Mouse (Mus musculus): Measurements from ENCODE around the gene Abhd6.
"Not testable (repeated sequence)": the region's sequence is repeated elsewhere in the genome, so short reads cannot be mapped to it uniquely, and the experiment has no call there.

The Abhd6 gene

DNA sequence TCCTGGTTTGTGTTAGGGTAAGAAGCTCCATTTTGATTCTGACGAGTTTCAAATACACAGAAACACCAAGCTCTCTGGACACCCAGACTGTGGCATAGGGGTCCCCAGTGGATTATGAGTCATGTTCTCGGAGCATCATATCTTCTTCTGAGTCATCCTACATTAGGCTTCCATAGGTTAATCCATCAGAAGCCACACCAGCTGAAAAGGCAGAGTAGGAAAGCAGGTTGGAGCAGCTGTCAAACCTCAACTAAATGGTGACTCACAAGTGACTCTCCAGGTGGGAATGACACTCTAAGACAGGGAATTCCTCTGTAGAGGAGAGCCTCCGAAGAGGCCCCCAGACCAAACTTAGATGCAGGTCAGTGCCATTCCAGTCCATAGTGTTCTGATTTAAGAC lies 3.7 kb upstream of the Abhd6 start:
- DNase-seq (ENCODE audit: low spot score in 2 of 2), result no peak

DNA sequence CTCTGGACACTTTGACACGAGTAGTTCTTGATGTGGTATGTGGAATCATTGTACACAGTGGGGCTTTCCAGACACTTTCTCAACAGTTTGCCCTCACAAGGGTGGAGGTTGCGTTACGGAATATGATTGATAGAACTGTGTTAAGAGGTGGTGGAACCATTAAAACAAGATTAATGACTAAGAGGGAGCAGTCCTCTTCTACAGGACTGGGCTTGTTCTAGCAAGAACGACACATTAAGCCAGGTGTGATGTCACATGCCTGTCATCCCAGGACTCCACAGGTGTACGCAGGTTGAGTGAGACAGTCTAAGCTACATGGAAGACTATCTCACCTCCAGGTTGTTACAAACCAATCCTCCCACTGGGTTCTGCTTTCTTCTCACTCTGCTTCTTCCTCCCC lies 3.3 kb upstream of the Abhd6 start:
- DNase-seq (ENCODE audit: low spot score in 2 of 2), result no peak

DNA sequence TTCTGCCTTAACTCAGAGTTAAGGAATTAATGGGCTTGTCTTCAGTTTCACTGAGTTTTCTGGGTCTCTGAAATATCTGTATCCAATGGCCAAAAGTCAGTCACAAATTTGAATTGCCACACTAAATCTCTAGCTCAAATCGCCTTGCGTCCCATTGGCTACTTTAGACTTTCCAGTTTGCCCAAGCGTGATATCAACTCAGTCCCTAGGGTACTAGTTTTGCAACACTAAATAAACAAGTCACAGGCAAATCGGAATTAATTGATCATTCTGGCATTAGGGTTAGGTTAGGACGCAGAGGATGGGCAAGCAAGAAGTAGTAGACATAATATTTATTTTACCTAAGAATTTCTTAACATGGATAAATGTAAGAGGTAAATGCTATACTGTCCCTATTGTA lies 2.5 kb upstream of the Abhd6 start:
- DNase-seq (ENCODE audit: low spot score in 2 of 2), result no peak

DNA sequence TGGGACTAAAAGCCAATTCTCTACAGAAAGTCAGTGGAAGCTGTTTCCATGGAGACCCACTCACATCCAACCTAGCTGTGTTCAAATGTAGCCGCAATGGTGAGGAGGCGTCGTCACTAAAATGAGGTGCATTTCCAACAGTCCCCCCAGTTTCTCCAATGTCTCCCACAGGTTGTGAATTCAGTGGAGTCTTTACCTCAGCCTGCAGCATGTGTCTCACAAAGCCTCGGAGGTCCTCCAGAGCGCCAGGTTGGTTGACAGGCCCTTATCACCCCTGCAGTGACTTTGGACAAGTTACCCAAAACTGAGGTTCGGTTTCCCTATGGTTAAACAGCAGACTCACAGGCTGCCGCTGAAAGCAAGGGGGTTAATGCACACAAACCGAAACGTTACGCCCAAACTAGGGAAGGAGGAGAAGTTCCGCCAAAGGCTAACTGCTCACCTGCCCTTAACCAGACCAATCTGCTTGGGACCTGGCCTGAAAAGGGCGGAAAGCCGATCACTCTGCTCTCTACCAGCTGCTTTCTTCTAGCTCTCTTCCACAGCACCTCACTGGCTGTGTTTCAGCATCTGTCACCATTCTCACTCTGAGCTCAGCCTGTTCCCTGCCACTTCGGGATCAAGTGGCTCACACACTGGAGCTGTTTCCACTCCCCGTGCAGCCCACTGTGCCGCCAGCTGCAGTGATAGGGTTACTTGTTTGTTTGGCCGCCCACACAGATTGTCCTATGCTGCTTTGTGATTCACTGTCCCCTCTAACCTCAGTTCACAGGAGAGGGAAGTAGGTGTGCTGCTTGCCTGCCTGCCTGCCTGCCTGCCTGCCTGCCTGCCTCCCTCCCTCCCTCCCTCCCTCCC lies 1.6 kb upstream of the Abhd6 start:
- no peak for DNase-seq (ENCODE audit: low spot score in 2 of 2)

DNA sequence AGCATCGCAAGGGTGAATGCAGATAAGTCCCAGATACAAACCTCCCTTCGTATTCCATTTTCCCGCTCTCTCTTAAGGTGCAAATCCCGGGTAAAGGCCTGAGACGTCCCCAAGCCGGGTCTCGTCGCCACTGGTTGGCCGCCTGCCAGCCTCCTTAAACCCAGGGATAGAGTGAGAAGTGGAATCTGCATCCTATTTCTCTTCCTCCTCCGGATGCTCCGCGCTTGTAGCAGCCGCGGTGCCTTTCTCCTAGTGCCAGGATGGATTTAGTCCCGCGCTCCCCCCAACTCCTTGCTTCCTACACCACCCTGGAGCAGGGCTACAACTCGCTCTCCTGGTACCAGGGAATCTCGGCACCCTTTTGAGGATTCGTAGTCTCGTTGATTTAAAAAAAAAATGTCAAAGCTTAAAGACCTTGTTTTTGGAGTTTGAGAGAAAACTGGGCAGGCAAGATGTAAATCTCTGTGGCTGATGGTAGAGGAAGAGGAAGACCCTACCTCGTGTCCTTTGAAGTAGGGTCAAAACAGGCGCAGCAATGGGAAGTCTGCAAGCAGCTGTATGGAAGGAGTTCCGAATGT lies 480 bp downstream of the Abhd6 start:
- no peak for DNase-seq (ENCODE audit: low spot score in 2 of 2)

DNA sequence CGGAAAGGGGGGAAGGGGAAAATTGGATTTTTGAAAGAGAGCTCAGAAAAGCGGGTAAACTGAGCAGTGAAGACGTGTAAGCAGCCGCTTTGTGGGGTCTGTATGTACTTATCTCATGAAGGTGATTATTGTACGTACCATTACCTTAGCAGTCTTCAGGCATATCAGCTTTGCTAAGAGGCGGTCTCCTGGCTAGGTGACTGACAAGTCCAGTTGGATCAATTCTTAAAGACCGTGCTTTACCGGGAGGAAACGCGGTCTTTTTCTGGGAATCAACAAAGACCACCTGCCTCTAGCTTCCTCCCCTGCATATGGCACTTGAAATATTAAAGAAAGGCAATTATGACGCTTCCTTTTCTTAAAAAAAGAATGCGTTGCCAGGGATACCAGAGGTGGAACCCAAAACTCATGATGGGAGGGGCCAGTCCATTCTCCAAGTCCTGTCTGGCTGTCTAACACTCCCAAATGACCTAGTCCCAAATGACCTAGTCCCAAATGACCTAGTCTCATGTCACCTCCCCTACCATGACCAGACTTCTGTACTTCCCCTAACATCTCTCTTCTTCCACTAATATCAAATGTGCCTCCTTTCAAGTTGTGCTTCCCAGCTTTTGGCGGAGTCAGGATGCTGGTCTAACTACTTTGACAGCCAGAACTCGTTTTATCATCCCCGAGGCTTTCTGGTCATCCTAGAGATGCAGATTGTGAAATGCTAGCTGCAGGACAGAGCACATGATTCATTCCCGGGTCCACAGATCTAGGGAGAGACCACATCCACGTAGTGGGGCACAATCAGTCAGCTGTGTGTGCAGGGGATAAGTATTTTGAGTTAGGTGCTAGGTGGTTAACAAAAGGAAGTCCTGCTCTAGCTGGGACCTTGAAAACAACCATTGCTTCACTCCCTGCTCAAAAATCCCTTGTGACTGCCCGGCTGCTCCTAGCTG lies 1.3 kb downstream of the Abhd6 start:
- DNase-seq (ENCODE audit: low spot score in 2 of 2), result no peak

DNA sequence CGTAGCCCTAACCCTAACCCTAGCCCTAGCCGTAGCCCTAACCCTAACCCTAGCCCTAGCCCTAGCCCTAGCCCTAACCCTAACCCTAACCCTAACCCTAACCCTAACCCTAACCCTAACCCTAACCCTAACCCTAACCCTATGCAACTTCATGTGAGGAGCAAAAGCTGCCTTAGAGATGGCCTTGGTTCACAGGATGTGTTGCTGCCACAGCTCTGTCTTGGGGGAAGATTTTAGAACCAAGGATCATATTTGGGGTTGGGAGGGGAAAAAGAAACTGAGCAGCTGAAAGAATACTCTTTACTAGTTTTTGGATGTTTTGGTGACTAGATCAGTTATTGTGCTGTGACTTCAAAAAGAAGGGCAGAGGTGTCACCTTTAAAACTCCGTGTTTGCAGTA lies 3.4 kb downstream of the Abhd6 start:
- DNase-seq (ENCODE audit: low spot score in 2 of 2), result not testable (repeated sequence)

DNA sequence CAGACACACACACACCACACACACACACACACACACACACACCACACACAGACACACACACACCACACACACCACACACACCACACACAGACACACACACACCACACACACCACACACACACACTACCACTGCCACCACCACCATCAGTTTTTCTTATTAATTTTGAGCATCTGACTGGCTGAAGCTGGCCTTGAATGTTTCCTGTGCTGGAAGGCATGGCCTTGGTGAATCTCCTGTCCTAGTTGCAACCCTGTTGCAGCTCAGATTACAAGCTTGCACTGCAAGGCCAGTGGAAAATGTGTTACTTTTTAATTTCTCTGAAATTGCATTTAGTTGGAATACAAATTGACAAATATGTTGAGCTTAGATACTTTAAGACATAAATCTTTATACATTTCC lies 4.4 kb downstream of the Abhd6 start:
- no peak for DNase-seq (ENCODE audit: low spot score in 2 of 2)

DNA sequence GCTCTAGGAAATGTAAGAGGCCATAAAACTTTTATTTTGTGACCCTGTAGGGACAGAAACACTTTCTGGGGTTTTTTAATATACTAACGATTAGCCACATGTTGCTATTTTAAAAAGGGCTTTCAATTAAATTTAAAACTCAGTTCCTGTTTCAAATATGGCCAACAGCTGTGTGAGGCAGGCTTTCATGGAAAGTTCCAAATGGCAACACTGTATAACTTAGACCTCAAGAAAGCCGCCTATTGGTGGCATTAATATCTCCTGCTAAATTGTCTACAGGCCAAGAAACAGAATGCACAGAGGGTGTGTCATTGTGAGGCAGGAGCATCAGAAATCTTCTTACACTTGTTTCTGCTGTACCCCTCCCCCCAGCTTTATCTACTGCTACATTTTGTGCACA lies 4.8 kb downstream of the Abhd6 start:
- no peak for DNase-seq (ENCODE audit: low spot score in 2 of 2)

DNA sequence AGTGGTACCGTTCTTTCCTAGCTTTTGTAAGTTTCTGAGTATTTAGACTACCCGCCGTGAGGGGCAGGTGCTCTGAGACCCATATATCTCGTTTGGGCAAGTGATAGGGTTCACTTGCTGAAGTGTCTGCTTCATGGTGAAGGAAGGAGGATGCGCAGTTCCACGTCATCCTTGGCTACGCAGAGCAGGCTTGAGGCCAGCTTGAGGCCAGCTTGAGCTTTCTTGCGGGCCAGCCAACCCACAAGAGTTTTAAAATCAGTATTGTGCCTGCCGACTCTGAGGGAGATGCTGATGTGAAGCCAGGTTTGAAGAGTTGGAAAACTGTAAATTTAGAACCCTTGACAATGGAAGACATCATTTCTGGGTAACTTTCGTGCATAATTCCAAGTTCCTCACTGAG lies 5.2 kb downstream of the Abhd6 start:
- no peak for DNase-seq (ENCODE audit: low spot score in 2 of 2)

DNA sequence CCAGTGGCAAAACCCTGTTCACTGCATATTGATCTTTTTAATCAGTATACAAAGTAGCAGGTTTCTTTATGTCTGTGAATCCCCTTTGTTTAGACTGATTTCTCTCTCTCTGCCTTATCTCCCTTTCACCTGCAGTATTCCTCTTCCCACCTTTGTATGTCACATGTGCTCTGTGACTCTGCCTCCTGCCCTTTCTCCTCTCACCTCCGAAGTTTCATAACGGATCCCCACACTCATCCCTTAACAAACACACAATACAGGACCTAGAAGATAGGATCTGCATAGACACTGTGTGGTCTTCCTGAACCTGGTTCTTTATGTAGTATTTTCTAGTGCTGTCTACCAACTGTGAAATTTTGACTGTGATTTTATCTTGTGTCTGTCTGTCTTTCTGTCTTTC lies 8.6 kb downstream of the Abhd6 start:
- no peak for DNase-seq (ENCODE audit: low spot score in 2 of 2)

DNA sequence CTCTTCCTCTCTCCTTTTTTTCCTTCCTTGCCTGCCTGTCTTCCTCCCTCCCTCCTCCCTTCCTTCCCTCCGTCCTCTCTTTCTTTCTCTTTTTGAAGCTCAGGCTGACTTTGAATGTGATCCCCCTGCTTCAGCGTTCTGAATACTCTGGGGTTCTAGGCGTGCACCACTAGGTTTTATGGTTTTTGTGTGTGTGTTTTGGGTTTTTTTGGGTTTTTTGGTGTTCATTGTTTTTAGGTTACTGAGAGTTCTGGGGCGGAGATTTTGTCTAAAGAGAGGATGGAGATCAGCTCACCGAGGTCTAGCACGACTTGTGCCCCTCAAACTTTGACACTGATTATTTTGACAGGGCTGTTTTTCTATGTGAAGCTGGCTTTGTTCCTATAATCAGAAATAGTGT lies 9.2 kb downstream of the Abhd6 start:
- DNase-seq (ENCODE audit: low spot score in 2 of 2), result no peak

DNA sequence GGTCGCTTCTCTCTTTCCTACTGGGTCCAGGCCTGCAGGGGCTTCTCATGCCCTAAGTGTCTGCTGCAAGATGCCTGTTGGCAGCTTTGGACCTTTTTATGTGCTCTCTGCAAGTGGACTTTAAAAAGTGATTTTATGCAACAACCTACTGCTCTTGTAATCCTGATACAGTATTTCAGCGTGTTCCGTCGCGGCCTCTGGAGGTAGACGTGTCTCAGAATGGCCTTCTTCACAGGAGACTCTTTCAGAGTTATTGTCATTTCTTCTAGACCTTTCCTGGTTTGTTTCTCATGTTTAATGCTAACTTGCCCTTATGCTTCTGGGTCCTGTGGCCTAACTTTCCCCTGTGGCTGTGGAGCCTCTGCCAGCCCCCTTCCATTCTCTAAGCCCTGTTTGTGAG lies 13.1 kb downstream of the Abhd6 start:
- DNase-seq (ENCODE audit: low spot score in 2 of 2), result no peak

DNA sequence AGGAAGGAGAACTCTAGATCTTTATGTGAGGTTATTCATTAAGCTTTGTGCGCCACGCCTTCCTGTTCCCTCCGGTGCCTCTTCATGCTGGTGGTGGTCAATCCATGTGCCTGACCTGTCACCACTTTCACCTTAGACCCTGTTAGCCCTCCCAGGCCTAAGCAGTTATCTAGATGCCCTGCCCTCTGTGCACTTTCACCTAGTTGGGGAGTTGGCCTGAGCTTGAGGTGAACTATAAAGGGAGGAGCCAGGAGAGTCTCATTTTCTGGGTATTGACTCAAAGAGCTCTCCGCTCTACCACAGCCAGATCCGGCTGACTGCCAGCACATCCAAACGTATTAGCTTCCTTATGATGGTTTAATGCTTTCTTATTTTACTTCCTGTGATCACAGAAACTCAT lies 13.6 kb downstream of the Abhd6 start:
- DNase-seq (ENCODE audit: low spot score in 2 of 2), result no peak

DNA sequence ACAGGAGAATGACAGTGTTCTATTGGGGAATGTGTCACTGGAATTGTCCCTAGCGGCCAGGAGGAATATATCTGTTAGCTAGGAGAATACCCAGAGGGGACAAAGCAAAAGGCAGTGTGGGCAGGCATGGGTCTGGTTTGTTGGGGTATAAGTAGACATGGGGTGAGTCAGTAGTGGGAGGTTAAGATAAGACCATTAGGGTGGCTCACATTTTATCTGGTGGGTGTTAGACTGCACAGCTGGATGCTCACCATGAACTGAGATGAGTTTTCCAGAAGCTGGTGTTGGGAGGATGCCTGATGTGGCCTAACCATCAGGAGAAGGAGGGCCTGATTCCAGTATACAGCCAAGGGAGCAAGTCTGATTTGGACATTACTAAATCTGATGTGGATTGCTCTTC lies 14.2 kb downstream of the Abhd6 start:
- DNase-seq (ENCODE audit: low spot score in 2 of 2), result no peak

DNA sequence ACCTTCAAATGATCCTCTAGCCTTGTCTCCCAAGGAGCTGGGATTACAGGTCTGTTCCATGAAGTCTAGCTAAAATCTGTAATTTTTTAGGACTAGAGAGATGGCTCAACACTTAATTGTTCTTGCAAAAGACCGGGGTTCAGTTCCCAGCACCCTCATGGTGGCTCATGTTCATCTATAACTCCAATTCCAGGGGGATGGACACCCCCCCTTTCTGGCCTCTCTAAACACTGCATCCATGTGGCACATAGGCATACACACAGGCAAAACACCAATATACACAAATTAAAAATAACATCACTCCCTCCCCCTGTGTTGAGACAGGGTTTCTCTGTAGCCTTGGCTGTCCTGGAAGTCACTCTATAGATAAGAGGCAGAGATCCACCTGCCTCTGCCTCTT lies 17.3 kb downstream of the Abhd6 start:
- DNase-seq (ENCODE audit: low spot score in 2 of 2), result no peak

DNA sequence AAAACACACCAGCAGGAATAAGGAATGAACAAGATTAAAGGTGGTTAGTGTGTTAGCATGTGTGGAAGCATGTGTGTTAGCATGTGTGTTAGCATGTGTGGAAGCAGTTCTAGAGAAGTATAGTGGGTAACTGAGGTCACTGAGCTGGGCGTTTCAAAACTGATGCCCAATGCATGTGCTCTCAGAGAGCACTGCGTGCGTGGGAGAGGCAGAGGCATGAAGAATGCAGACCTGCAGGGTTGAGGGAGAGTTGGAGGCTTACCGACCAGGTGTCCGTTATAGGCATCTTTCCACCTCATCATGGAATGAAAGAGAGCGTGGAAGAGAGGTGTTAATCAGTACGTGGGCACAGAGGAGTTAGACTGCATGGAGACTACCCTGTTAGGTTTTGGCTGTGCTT lies 17.8 kb downstream of the Abhd6 start:
- DNase-seq (ENCODE audit: low spot score in 2 of 2), result no peak

DNA sequence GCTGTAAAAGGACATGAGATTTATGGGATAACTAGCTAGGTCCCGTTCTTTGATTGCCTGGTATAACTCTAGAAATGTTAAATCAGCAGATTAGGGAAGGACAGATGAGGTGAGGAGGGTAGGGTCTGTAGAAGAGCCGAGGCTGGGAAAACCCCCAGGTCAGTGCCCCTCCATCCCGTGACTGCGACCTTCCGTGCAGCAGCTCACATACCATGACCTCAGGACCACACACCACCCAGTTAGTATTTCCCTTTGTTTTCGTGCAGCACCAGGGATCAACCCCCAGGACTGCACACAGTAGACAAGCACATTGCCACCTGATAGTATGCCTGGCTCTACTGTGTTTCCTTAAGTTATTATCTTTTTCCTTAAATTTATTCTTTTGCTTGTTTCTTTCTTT lies 21.8 kb downstream of the Abhd6 start:
- DNase-seq (ENCODE audit: low spot score in 2 of 2), result no peak

DNA sequence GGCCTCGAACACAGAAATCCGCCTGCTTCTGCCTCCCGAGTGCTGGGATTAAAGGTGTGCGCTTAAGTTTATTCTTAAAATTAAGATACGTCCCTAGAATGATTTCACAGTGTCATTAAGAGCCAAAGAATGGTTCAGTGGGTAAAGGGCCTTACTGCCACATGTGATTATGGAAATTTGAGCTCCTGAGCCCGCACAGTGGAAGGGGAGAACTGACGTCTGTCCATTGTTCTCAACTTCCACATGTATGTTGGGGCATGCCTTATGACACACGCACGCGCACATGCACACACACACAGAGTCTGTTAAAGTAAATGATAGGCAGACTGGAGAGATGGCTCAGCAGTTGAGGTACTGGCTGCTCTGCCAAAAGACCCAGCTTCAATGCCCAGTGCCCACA lies 22.2 kb downstream of the Abhd6 start:
- DNase-seq (ENCODE audit: low spot score in 2 of 2), result no peak

DNA sequence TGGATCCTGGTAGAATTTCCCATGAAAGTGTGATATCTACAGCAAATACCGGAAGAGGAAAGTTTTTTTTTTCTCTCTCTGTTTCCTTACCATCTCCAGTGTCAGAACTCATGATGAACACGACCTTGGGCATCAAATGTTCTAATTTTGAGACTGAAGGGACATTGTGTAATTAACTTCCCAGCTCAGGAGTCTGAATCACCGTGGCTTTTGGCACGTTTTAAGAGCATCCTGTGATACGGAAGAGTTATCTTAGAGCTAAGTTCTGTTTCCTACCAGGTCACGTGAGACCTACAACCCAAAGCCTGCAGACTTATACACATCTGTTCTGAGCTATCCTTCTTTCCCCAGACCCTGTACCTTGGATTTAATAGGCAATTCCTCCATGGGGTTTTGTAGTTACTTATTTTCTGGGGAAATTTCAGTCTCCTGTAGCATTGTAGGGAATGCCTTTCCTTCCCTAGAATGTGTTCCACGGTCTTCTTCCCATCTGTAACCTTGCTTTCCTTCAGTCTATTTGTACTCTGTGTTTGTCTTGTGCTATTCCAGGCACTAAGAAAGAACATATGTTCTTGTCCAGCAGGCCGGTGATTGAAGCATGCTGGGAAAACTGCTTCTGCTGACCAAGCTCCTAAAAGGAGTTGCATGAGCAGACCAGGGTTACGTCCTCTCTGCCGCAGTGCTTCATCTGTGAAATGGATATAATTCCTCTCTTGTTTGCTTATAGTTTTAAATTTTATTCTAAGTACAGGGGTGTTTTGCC lies 24.2 kb downstream of the Abhd6 start:
- DNase-seq (ENCODE audit: low spot score in 2 of 2), result no peak

DNA sequence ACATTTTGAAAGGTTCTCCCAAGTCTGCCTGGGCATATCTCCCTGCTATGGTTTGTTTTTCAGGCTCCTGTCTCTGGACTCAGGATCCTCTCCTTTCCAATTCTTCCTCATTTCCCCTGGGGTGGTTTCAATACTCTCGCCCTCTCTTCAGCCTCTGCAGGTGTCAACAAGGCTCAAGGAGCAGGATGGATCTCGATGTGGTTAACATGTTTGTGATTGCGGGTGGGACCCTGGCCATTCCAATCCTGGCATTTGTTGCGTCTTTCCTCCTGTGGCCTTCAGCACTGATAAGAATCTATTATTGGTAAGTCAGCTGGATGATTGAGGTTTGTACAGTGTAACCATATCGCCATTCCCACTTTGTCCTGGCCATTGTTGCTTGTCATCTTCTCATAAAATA lies 25.4 kb downstream of the Abhd6 start:
- no peak for DNase-seq (ENCODE audit: low spot score in 2 of 2)

DNA sequence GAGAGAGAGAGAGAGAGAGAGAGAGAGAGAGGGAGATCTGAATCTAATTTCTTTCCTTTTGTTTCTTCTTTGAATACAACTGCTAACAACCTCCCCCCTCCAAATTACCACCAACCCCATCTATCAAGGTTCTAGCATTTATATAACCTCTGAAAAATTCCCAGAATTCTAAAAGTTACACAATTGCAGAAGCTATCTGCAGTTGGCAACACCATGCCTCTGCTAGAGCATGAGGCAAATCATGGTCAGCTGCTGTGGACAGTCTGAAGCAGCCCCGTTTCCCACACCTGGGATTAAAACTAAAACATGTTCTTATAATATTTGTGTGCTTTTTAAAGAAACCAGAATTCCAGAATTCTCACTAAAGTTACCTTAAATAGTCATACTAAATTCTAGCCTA lies 27.1 kb downstream of the Abhd6 start:
- DNase-seq (ENCODE audit: low spot score in 2 of 2), result no peak
